Mouse (Mus musculus) naive thymus-derived CD4-positive, alpha-beta T cell, adult 2 months (primary cell): ENCODE measurements around the gene Hoga1.

Experiments used
- DNase-seq: peaks from one replicate; pipeline ENCODE4 v3.0.0-alpha.2; 2011; ENCODE audit warnings: low read depth

Gene Hoga1

DNA sequence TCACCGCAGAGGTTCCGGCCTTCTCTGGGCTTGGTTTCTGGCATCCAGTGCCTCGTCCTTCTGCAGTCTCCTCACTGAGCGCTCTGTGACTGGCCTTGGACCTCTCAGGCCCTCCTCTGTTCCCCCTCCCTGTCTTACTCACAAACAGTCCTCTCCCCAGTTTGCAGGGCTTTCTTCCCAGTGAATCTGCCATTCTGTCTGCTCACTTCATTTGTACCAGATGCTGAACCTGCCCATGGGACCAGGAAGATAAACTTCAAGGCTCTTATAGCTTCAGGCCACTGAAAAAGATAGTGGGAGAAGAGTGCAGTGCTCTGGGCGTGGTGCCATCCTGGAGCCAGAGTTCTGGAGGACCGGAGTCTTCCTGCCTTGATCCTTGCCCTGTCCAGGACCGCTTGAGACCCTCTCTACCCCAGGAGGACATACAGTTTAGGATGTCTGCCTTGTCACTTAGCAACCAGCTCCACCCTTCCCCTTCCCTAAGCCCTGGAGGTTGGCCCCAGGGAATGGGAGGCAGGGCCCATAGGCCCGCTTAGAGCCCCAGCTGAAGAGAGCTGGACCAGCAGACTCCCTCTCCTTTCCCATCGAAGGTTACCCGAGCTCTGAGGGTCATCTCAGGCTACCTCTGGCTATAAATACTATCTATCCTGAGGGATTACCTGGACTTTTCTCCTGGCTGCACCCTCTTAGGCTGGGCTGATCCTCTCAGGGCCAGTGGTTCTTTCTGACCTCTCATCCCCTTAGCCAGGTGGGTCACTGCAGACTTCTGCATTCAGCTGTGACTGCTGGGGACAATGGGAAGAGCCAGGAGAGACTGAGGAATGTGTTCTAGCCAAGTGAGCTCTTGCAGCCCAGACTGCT, 23.5 kb upstream of the Hoga1 start:
- no peak for DNase-seq

DNA sequence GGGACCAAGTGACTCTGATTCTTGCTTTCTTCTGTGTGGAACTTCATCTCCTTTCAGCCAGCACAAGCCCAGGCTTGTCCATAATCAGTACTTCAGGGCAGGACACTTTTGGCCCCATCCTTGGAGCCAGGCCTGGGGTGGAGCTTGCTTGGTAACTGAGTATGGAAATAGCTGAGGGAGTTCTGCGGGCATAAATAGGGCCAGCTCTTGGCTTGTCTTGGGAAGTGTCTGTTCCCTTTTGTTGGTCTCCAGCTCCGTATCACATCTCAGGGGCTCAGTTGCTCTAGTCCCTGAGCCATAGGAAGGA, 22.9 kb upstream of the Hoga1 start:
- DNase-seq, result no peak

DNA sequence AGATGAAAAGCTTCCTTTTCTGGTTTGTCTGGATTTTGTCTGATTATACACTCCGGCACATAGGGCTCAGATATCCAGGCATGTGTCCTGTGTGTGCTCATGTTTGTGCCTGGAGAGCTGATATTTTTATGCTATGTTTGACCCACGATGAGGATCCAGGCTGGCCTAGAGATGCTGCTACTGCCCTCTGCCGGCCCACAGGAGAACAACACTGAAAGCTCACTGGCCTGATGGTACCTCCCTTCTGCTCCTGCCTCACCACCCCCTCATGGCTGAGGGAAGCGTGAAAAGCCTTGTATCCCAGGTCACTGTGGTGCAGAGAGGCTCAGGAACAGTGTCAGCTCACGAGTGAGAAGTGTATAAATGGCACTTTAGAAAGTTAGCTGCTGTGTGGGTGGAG, 19.3 kb upstream of the Hoga1 start:
- DNase-seq, result peak; percentile 85

DNA sequence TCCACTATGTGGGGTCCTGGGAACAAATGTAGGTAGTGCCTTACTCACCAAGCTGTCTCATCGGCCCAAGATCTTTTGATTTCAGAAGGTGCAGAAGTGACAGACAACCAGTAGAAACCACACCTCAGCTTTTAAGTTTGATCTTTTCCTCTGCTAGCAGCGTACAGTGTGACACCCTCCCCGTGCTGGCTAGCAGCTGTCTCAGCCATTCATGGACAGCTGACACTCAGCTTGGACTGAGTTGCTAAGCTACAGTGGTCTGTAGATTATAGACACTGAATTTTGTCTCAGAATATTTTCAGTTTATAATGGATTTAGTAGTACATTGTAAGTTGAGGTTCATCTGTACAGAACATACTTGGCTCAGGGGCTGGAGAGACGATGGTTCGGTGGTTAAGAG, 14.3 kb upstream of the Hoga1 start:
- no peak for DNase-seq

DNA sequence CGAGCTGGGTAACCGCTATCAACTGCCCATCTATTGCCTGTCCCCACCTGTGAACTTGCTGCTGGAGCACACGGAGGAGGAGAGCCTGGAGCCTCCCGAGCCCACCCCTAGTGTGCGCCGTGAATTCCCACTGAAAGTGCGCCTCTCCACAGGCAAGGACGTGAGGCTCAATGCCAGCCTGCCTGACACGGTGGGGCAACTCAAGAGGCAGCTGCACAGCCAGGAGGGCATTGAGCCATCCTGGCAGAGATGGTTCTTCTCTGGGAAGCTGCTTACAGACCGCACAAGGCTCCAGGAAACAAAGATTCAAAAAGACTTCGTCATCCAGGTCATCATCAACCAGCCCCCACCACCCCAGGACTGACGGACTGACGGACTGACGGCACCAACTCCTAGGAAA, 11.8 kb upstream of the Hoga1 start:
- DNase-seq, result no peak

DNA sequence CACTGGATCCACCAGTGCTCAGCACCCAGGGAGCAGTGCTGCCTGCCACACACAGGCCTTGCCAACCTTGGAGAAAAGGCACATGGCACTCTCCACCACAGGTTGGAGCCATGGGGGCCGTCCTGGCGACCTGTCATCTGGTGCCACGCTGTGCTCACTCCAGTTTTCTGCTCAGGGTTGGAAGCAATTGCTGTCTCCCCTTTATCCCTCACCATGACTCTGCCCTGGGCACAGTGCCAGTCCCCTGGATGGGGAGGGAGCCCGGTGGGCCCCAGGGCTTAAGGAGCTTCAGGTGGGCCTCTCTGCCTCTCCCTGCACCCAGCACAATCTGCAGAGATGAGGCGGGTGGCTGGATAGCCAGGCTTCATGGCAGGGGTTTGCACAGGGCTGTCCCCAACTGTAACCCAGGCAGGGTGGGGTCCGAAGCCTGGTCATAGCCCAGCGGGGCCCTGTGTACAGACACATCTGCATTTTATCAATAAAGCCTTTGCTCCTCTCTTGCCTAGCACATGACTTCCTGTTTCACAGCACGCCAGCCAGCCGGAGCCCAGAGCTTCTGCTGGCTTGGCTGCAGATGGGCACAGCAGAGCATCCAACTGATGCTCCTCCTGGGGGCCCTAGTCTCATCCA, 11.1 kb upstream of the Hoga1 start:
- DNase-seq, result no peak

DNA sequence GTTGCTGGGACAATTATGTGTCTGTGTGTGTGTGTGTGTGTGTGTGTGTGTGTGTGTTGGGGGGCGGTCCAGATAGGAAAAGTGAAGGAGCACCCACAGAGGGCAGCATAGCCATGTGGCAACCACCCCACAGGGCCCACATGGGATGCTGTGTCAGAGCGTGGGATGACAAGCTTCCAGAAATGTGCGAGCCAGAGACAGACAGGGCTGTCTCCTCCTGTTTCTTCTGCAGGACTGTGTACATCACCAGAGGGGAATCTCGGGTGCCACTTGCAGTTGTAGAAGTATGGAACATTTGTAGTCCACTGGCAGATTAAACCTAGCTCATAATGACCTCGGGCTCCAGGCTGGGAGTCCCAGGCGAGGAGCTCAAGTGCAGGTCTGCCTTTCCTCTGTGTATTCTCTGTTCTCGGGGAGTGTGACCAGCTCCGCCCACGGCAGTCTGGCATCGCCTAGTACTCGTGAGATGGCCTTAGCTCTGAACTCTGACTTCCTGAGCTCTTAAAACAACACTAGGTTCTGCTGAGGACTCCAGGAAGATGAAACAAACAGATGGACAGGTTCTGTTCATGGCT, 10.4 kb upstream of the Hoga1 start:
- no peak for DNase-seq

DNA sequence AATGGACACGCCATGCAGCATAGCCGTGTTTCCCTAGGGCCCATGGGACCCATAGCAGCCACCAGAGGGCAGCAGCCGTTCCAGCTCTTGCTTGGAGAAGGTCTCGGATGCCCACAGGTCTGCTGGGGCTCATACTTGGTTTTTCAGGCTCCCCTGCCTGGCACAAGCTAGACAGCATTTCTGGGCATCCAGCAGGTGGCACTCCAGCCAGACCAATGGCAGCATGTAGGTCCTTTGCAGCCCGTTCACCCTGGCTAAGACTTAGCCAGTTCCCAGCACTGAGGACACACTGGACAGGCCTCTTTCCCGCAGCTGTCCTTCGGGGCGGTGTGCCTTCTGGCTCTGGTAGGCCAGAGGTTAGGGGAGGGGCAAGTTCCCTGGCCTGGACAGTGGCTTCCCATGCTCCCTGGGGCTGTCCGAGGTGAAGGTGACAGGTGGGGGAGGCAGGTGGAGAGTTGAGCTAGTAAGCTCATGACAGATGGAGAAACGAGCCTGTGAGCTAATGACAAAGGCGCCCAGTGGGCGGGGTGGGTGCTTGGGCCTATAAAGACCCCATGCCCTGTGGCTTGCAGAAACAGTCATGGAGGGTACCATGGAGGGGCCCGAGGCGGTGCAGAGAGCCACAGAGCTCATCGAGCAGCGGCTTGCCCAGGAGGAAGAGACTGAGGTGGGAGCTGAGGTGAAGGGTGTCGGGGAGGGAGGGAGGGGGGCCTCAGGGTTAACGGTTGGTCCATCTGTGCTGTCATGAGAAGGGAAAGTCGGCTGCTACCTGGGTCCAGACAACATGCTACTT, 9.8 kb upstream of the Hoga1 start, which contains the start of gene Ankrd2:
Gene Ankrd2, plus strand, starts transcription at position 545 of the 793 bp plus-strand sequence.
- peak; percentile 86 for DNase-seq

DNA sequence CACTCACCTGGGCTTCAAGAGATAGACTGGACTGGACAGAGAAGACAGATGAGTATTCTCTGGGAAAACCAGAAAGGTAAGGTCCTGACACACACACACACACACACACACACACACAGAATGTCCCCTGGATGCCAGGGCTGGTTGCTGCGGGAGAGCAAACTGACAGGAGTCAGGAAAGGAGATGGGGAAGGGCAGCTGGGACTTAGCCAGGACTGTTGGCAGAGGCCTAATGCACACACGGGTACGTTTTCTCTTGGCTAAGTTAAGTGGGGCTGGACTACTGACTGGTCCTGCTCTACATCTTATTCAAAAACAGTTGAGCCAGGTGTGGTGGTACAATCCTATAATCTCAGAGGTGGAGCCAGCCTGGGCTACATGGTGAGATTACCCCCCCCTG, 9.1 kb upstream of the Hoga1 start:
- DNase-seq, result no peak

DNA sequence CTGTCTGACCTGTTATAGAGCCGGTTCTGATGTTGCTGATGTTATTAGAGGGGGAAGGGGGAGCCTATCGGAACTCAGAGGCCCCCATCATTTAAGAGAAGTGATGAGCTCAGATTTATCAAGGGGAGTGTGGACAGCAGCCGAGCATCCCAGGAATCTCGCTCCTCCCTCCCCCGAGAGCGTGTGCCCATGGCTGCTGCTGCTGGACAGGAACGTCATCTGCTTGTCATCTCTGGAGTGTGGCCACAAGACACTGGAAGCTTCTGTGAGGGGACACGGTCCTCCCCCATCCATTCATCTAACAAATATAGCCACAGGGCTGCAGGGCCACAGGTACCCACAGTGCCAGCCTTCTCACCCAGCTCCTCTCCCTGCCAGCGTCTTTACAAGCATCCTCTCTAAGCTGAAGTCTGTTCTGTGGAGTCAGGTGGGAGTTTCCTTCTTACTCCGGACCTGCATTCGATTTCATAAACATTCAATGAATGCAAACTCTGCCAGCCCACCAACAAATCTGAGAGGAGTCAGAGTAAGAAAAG, 8.2 kb upstream of the Hoga1 start:
- DNase-seq, result no peak

DNA sequence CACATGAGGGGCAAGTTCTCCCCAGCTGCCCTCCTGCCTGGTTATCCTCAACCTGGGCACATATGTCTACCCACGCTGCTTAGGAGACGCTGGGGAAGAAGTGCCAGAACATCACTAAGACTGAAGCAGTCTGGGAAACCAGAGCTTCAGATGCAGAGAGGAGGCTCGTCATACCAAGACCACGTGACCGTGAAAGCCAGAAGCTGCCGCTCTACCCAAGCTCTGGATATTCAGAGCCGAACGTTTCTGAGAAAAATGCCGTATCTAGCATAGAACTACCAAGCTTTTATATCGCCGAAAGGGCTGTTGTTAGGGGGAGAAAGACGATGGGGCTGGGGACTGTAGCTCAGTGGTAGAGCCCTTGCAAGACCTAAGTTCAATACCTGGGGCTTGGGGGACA, 7.1 kb upstream of the Hoga1 start:
- no peak for DNase-seq

DNA sequence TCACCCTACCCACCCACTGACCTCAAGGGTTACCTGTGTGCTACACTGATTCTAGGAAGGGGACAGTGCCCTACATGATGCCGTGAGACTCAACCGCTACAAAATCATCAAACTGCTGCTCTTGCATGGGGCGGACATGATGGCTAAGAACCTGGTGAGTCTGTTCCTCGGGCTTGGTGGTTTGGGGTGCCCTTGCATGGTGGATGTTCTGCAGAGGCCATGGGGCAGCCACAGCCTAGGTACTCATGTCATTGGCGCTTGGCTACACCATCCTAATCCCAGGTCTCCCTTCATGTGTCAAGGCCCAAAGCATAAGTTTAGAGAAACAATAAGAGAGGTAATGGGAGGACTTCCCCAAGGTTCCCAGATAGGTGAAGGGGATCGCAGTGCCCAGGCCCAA, 1.4 kb upstream of the Hoga1 start:
- no peak for DNase-seq

DNA sequence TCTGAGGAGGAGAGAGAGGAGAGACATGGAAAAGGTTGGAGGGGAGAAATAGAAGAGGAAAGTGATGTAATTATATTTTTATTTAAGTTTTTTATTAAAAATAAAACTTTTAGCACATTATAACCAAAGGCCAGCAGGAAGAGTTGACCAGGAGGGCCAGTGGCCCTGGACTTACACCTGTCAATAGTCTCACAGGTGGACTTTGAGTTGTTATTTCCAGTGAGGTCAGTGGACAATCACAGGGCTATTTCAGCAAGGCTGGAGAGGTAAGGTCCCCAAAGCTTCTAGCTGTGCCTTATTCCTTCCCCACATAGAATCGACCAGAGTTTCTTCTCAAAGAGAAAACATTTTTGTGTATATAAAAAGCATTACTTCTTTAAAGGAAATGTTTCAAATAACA, 4.8 kb downstream of the Hoga1 start:
- no peak for DNase-seq

DNA sequence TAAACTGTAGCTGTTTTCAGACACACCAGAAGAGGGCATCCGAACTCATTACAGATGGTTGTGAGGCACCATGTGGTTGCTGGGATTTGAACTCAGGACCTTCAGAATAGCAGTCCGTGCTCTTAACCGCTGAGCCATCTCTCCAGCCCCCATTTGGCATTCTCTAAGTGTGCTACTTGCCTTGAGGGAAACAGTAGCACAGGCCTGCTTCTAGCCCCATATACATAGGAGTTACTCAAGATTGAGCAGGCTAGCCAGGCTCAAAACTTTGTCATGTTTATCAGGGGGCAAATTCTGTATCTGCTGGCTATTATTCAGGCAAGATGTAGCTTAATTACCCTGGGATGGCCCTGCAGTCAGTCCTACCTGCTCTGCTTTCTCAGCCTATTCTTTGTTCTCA, 5.9 kb downstream of the Hoga1 start:
- no peak for DNase-seq

DNA sequence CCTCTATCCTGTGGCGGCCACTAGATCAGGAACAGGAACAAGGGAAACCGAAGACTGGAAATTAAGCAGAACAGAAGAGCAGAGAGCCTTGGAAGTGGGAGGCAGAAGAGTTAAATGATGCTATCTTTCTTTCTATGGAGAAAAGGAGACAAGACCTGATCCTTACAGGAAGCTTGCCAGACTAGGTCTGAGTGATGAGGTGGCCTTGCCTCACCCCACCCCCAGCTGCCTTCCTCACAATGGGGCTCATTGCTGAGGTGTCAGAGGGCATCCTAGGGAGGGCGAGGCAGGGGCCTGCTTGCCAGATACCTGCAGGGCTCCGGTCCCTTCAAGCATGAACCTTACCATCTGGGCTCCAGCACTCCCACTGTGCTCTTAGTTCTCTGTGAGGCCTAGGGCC, 6.5 kb downstream of the Hoga1 start, which contains the start of gene 4933411K16Rik:
Gene 4933411K16Rik, plus strand, starts transcription at position 301 of the 400 bp plus-strand sequence.
- no peak for DNase-seq

DNA sequence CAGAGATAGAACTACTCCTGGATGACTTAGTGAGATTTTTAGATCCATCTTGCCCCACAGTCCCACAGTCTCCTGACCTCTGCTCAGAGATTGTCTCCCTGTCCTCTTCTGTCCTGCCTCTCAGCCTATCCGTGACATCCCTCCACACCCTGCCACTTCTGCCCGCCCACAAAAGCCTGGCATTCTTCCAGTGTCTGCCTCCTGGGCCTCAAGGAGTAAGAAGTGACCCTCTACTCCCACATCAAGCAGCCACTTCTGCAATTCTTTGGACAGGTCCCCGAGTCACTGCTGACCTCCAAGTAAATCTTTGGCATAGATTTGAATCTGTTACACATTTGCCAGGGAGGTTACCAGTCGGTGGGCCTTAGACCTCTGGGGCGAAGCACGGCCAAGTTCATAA, 8.8 kb downstream of the Hoga1 start:
- DNase-seq, result no peak

DNA sequence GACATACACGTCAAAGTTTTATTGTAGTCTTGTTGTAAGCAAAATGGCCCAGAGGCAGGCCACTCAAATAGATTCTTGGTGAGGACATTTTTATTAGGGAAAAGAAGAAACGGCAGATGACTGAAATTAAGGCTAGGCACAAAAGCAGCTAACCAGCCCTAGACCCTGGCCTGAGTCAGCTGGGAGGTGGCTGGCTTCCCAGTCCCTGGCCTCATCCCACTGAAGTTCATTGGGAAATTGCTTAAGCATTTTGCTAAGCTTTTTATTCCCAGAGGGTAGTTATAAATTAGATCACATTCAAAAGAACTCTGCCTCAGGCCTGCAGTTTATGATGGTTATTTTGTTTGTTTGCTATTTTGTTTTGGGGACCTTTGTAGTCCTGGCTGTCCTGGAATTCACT, 10.5 kb downstream of the Hoga1 start:
- DNase-seq, result no peak

DNA sequence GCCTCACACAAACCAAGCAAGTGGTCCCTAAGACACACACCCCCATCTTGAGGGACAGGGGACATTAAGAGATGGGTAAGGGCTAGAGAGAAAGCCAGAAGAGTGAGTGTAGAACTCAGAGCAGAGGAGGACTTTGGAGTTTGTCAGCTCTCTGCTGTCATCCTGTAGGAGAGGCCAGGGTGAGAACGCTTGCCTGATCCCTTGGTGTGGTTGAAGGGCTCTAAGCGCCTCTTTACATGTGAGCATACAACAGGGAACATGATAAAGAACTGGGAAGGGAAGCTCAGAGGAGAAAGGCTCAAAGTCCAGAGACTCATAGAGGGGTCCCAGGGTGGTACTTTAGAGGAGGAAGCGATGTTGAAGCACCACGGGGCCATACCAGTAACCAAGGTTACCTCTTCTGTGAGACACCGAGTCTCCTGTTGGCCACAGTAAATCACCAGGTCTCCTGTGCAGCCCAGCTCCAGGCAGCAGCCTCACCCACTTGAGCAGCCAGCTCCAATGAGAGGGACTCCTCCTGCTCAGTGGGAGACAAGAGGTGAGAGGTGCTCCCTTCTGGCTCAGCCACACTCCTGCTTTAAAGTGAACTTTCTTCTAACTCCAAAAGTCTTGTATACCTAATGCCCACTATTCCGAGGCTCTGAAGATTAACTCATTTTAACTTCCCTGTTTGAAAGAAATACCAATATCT, 11.5 kb downstream of the Hoga1 start:
- no peak for DNase-seq

DNA sequence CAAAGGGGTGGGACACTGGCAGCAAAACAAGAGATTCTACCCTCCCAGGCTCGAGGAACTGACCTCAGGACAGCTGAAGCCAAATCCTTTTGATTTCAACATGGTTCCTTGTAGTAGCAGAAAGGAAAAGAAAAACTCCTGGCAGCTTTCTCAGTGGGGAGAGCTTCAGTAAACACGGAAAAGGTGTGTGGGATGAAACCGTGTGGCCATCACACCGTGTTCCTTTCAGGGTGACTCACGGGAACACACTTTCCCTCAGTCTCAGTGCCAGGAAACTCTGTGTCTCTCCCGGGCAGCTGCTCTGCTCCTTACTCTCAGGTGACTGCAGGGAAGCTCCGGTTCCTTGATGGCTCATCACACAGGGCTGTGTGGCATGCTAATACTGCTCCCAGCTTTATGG, 13.0 kb downstream of the Hoga1 start:
- DNase-seq, result no peak

DNA sequence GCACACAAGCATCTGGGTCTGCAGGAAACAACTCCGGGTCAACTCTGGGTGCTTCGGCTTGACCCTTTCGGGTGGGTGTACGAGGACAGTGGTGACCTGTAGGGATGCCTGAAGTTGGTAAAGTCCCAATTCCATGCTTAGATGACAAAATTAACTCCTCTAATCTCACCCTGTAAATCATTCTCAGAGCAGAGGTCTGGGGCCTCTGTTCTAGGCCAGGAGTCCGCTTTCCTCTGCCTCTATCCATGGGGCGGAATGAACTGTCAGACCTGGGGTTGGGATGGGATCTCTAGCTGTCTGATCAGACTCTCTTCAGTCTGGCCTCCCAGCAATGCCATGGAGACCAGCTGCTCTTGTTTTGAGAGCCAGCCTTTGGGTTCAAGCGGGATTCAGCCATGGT, 16.0 kb downstream of the Hoga1 start:
- no peak for DNase-seq

DNA sequence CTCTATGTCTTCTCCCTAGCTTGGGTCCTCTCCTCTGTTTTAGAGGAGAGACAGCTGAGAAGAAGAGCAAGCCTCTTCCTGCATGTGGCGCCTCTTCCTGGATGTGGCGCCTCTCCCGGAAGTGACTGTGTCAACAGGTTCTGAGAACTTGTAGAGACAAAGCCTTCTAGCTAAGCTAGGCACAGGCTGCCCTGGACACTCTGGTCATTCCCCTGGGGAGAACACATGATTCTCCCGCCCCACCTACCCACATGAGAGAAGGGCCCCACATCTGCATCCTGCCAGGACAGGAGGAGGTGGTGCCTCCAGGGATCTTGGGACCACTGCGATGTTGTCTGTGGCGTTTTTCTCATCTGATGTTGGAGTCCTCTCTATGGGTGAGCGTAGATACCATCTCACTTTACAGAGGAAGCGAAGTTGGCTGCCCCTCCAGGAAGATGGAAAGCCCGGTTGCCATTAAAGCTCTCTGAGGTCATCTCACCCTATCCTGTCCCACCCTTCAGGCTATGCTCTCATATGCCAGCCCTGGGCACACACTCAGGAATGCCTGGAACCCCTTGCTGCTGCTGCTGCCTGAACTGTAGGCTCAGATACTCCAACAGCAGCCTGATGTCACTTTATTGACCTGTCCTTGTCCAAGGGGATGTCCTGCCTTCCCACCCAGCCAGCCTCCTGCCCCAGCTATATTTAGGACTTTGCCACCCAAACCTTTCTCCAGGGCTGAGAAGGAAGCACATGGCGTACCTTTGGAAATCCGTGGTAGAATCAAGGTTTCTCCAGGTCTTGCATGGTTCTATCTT, 23.2 kb downstream of the Hoga1 start:
- no peak for DNase-seq
